Mouse (Mus musculus) gastrocnemius, postnatal 10 days (tissue): ENCODE measurements around the gene 1810055G02Rik. TPM values are rescaled to one million over a fixed set of nuclear protein-coding genes. Genes with fewer than 3 reads are reported as not detected.

Experiments
- DNase-seq: peaks from one replicate; pipeline ENCODE4 v3.0.0; 2021; ENCODE audit warnings: mixed read lengths
- long read RNA-seq, 2 experiments: library from polyadenylated mRNA; stranded (forward); transcript quantifications; one replicate each; pipeline ENCODE4 v2.0.0; 2021
- total RNA-seq, 2 experiments: library from RNA; stranded (reverse); gene quantifications; 2 replicates each; pipeline ENCODE4 v1.2.3; 2021

The 1810055G02Rik gene
- total RNA-seq: 10 to 100 TPM; 19.5 to 26.6 TPM
- long read RNA-seq, experiment 1, transcript 1810055G02Rik-201 (4 exons, 1,882 nt): major isoform, 10 of 18 reads
- long read RNA-seq, experiment 1, transcript 1810055G02Rik-205 (4 exons, 772 nt): minor isoform, 6 of 18 reads
- long read RNA-seq, experiment 1, partial matches to known transcripts: 0 of 18 reads
- long read RNA-seq, experiment 1, other reads (novel, unspliced or antisense): 1 of 18 reads
- long read RNA-seq, experiment 2, transcript 1810055G02Rik-201 (4 exons, 1,882 nt): major isoform, 7 of 15 reads
- long read RNA-seq, experiment 2, transcript 1810055G02Rik-205 (4 exons, 772 nt): minor isoform, 5 of 15 reads
- long read RNA-seq, experiment 2, partial matches to known transcripts: 1 of 15 reads
- long read RNA-seq, experiment 2, other reads (novel, unspliced or antisense): 0 of 15 reads

- peak; percentile 98 for DNase-seq
Observed at GRCm38 (mm10) chr19:3708078-3709012, at the start of gene 1810055G02Rik. Gene 1810055G02Rik, plus strand, starts transcription at chr19:3708293.

GRCm38 (mm10) chr19:3665510-3665909 lies 42.6 kb upstream of the 1810055G02Rik start:
- DNase-seq: no peak

- DNase-seq: no peak
Observed at GRCm38 (mm10) chr19:3666632-3667031, 41.5 kb upstream of the 1810055G02Rik start.

- peak; percentile 47 for DNase-seq
Observed at GRCm38 (mm10) chr19:3667155-3667895, 40.8 kb upstream of the 1810055G02Rik start.

- no peak for DNase-seq
Observed at GRCm38 (mm10) chr19:3667979-3668378, 40.1 kb upstream of the 1810055G02Rik start.

GRCm38 (mm10) chr19:3668551-3668950 lies 39.5 kb upstream of the 1810055G02Rik start:
- DNase-seq: no peak

GRCm38 (mm10) chr19:3669100-3669499 lies 39.0 kb upstream of the 1810055G02Rik start:
- DNase-seq: no peak

- no peak for DNase-seq
Observed at GRCm38 (mm10) chr19:3673149-3673548, 34.9 kb upstream of the 1810055G02Rik start.

- no peak for DNase-seq
Observed at GRCm38 (mm10) chr19:3674122-3674855, 33.8 kb upstream of the 1810055G02Rik start.

- DNase-seq: no peak
Observed at GRCm38 (mm10) chr19:3680732-3681131, 27.4 kb upstream of the 1810055G02Rik start.

GRCm38 (mm10) chr19:3681310-3681934 lies 26.7 kb upstream of the 1810055G02Rik start:
- DNase-seq: peak; percentile 90

GRCm38 (mm10) chr19:3684414-3684813 lies 23.7 kb upstream of the 1810055G02Rik start:
- no peak for DNase-seq

- no peak for DNase-seq
Observed at GRCm38 (mm10) chr19:3684957-3685580, 23.0 kb upstream of the 1810055G02Rik start.

GRCm38 (mm10) chr19:3685611-3686214 lies 22.4 kb upstream of the 1810055G02Rik start:
- DNase-seq: peak; percentile 63

GRCm38 (mm10) chr19:3686215-3686894 lies 21.7 kb upstream of the 1810055G02Rik start, which contains the start of gene Lrp5:
Gene Lrp5, minus strand, starts transcription at chr19:3686564.
- DNase-seq: peak; percentile 73

- DNase-seq: no peak
Observed at GRCm38 (mm10) chr19:3687676-3688171, 20.4 kb upstream of the 1810055G02Rik start.

GRCm38 (mm10) chr19:3691337-3691736 lies 16.8 kb upstream of the 1810055G02Rik start:
- no peak for DNase-seq

- DNase-seq: no peak
Observed at GRCm38 (mm10) chr19:3692414-3693145, 15.5 kb upstream of the 1810055G02Rik start.
